Mouse (Mus musculus): ENCODE data around the gene Foxp1. TPM values are rescaled to one million over a fixed set of nuclear protein-coding genes. Genes with fewer than 3 reads are reported as not detected.

Gene Foxp1
- polyA plus RNA-seq, 1 experiment = 68.1 TPM

- TF ChIP-seq POLR2A (IDR thresholded peaks at IDR 0.05; ENCODE audit: borderline replicate concordance, extremely low read depth, insufficient read depth, insufficient read length, poor library complexity, severe bottlenecking) = no peak
- no peak for TF ChIP-seq CTCF (IDR thresholded peaks at IDR 0.05; ENCODE audit: borderline replicate concordance, extremely low read depth, insufficient read depth, insufficient read length)
- peak; percentile 70 for DNase-seq (ENCODE audit: low read depth)
Observed at GRCm38 (mm10) chr6:99093856-99094255, 428.7 kb downstream of the Foxp1 start.

GRCm38 (mm10) chr6:99093208-99093607, 429.3 kb downstream of the Foxp1 start:
- DNase-seq (ENCODE audit: low read depth) = no peak
- TF ChIP-seq CTCF (IDR thresholded peaks at IDR 0.05; ENCODE audit: borderline replicate concordance, extremely low read depth, insufficient read depth, insufficient read length) = no peak
- TF ChIP-seq POLR2A (IDR thresholded peaks at IDR 0.05; ENCODE audit: borderline replicate concordance, extremely low read depth, insufficient read depth, insufficient read length, poor library complexity, severe bottlenecking) = no peak

DNA sequence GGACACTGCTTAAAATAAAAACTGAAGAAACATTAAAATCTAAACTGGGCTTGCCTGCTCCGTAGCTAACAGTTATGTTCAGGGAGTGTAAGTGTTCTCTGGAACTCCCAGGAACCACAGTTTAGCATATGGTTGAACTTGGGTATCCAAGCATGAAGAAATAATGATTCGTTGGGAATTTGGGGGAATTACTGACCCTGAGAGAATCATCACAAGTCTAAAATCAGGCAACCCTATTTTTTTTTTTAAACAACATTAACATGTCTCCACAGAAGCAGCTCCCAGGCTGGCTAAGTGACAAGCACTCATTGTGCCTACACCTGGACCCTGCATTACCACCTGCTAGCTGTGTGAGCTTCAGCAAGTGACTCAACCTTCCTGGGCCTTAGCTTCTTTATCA, 430.7 kb downstream of the Foxp1 start:
- DNase-seq (ENCODE audit: low read depth) = no peak
- no peak for TF ChIP-seq CTCF (IDR thresholded peaks at IDR 0.05; ENCODE audit: borderline replicate concordance, extremely low read depth, insufficient read depth, insufficient read length)
- no peak for TF ChIP-seq POLR2A (IDR thresholded peaks at IDR 0.05; ENCODE audit: borderline replicate concordance, extremely low read depth, insufficient read depth, insufficient read length, poor library complexity, severe bottlenecking)

DNA sequence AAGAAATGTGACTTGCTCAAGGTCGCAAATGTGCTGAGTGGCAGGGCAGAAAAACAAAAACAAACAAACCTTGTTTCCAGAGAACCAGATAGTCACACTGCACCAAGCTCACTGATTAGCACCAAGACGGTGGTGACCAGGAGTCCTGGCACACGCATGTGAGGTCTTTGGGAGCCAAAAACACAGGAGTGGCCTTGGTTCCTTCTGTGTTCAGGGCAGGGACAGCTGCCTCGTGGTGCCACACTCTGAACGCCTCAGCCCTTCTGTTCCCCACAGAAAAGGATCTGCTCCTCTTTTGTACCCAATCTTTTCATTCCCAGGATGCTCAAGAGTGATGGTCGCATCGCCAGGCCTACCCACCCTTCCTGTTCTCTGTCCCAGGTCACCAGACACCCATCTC, 434.9 kb downstream of the Foxp1 start:
- no peak for TF ChIP-seq POLR2A (IDR thresholded peaks at IDR 0.05; ENCODE audit: borderline replicate concordance, extremely low read depth, insufficient read depth, insufficient read length, poor library complexity, severe bottlenecking)
- no peak for TF ChIP-seq CTCF (IDR thresholded peaks at IDR 0.05; ENCODE audit: borderline replicate concordance, extremely low read depth, insufficient read depth, insufficient read length)
- DNase-seq (ENCODE audit: low read depth) = no peak

- no peak for TF ChIP-seq POLR2A (IDR thresholded peaks at IDR 0.05; ENCODE audit: borderline replicate concordance, extremely low read depth, insufficient read depth, insufficient read length, poor library complexity, severe bottlenecking)
- TF ChIP-seq CTCF (IDR thresholded peaks at IDR 0.05; ENCODE audit: borderline replicate concordance, extremely low read depth, insufficient read depth, insufficient read length) = no peak
- DNase-seq (ENCODE audit: low read depth) = no peak
Observed at GRCm38 (mm10) chr6:99084956-99085355, 437.6 kb downstream of the Foxp1 start.

DNA sequence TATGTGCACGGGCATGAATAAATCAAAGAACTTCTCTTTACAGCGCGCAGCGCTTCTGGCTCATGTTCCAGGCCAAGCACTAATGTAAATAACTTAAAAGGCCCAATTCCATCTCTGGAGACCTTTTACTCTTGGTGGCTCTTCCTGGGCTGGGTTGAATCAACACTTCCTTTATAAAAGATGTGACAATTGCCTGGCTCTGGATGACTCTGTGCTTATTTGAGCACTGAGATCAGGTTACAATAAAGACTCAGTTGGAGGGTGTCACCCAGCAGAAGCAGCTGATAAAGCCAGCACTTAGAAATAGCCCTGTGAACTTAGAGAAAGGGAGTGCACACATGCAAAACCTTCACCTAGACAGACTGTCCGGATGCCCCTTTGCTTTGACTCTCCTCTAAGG, 441.3 kb downstream of the Foxp1 start:
- TF ChIP-seq CTCF (IDR thresholded peaks at IDR 0.05; ENCODE audit: borderline replicate concordance, extremely low read depth, insufficient read depth, insufficient read length) (no peak), POLR2A (IDR thresholded peaks at IDR 0.05; ENCODE audit: borderline replicate concordance, extremely low read depth, insufficient read depth, insufficient read length, poor library complexity, severe bottlenecking) (no peak)
- no peak for DNase-seq (ENCODE audit: low read depth)

- no peak for DNase-seq (ENCODE audit: low read depth)
- TF ChIP-seq CTCF (IDR thresholded peaks at IDR 0.05; ENCODE audit: borderline replicate concordance, extremely low read depth, insufficient read depth, insufficient read length) = no peak
- TF ChIP-seq POLR2A (IDR thresholded peaks at IDR 0.05; ENCODE audit: borderline replicate concordance, extremely low read depth, insufficient read depth, insufficient read length, poor library complexity, severe bottlenecking) = no peak
Observed at GRCm38 (mm10) chr6:99079041-99079835, 443.3 kb downstream of the Foxp1 start.

GRCm38 (mm10) chr6:99078089-99078488, 444.4 kb downstream of the Foxp1 start:
- DNase-seq (ENCODE audit: low read depth) = no peak
- no peak for TF ChIP-seq CTCF (IDR thresholded peaks at IDR 0.05; ENCODE audit: borderline replicate concordance, extremely low read depth, insufficient read depth, insufficient read length)
- TF ChIP-seq POLR2A (IDR thresholded peaks at IDR 0.05; ENCODE audit: borderline replicate concordance, extremely low read depth, insufficient read depth, insufficient read length, poor library complexity, severe bottlenecking) = no peak

DNA sequence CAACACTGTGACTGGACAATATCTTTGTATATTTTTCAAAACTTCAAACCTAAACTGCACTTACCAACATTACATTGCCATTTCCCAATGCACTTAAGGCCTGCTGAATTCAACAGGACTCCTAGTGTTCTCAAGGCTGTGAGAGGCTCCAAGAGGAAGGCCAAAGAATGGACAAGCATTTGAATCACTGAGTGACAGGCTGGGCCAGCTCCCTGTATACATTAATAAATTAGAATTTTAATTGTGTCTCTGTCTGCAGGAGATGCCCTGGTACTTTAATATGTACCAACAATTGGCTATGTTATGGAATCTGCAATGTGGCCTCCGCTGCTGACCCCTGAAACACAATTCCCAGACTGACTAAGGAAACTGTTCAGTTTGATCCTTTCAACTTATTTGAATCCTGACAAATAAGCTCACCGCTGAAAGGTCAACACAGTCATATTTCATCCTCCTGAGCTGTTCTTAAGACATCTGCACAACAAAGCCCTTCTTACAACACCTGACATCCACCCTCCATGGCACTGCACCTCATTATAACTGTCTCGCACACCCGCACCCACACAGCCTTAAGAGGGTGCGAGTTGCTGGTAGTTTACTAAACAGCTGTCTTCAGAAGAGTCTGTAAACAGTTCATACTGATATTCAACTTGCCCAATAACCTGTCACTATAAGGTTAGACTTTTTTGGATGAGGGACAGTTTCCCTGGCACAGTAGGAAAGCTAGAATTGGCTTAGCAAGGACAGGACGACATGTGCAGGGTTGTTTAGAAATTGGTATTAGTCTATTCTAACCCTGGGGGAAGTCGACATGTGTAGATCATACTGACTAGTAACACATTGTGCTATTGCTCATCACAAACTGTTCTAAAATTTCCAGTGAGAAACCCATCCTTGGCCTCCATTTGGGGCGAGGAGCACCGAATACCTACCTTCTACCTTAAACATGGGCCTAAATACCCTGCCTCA, 448.9 kb downstream of the Foxp1 start:
- DNase-seq (ENCODE audit: low read depth) = peak; percentile 61
- TF ChIP-seq CTCF (IDR thresholded peaks at IDR 0.05; ENCODE audit: borderline replicate concordance, extremely low read depth, insufficient read depth, insufficient read length) (no peak), POLR2A (IDR thresholded peaks at IDR 0.05; ENCODE audit: borderline replicate concordance, extremely low read depth, insufficient read depth, insufficient read length, poor library complexity, severe bottlenecking) (no peak)

- no peak for DNase-seq (ENCODE audit: low read depth)
- TF ChIP-seq CTCF (IDR thresholded peaks at IDR 0.05; ENCODE audit: borderline replicate concordance, extremely low read depth, insufficient read depth, insufficient read length) = no peak
- no peak for TF ChIP-seq POLR2A (IDR thresholded peaks at IDR 0.05; ENCODE audit: borderline replicate concordance, extremely low read depth, insufficient read depth, insufficient read length, poor library complexity, severe bottlenecking)
Observed at GRCm38 (mm10) chr6:99070710-99071109, 451.8 kb downstream of the Foxp1 start.

DNA sequence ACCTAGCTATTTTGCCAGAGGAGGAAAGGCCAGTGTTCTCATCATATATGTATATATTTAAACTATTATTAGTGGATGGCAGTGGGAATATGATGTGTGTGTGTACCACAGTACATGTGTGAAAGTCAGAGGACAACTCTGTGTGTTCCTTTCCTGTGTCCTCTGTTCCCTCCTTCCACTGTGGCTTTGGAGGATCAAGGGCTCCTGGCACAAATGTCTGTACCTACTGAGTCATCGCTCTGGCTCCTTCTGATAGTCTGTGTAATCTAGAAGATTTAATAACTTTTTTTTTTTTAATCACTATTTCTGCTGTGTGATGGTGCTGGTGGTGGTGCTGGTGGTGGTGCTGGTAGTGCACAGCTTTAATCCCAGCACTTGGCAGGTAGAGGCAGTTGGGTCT, 452.8 kb downstream of the Foxp1 start:
- TF ChIP-seq POLR2A (IDR thresholded peaks at IDR 0.05; ENCODE audit: borderline replicate concordance, extremely low read depth, insufficient read depth, insufficient read length, poor library complexity, severe bottlenecking) (no peak), CTCF (IDR thresholded peaks at IDR 0.05; ENCODE audit: borderline replicate concordance, extremely low read depth, insufficient read depth, insufficient read length) (no peak)
- DNase-seq (ENCODE audit: low read depth) = no peak

Data from brain, embryonic 14.5 days (tissue).